Mouse (Mus musculus): ENCODE measurements around the gene Tex12. TPM values are rescaled to one million over a fixed set of nuclear protein-coding genes. Genes with fewer than 3 reads are reported as not detected.

Gene Tex12
- total RNA-seq, 4 experiments from 2014 or later, result not detected

DNA sequence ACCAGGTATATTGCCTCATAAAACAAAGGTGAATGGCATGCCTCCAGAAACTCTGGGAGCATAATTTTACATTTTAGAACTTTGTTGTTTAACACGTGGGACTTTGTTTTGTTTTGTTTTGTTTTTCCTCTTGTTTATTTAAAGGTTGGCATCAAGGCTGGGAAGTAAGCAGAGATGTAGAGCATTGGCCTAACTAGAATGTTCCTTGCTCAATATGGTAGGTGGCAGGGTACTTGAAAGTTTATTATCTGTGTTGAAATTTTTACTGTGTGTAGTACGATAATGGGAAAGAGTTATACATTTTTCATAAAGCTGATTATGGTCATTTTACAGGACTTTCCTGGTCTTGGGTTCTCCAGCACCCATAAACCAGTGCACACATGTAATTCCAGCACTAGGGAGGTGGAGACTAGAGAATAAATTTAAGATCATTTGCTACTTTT lies 814 bp upstream of the Tex12 start:
- DNase-seq (ENCODE audit: low spot score in 2 of 2), result no peak

DNA sequence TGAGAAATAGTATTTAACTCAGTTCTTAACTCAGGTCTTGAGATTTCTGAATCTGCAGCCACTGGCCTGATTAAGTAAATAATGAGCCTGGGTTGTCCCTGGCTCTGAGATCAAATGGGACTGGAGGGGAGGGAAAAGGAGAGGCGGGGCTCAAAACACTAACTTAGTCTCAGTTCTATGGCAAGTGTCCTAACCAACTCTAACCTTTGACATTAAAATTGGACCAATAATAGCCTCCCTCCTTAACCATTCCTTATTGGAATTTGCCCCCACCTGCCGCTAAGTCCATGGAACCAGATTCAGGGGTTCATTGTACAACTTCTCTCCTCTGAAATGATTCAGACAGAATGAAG lies 6.1 kb downstream of the Tex12 start, which contains the start of gene Bco2:
Bco2 (minus strand) TSS at position 88 of the 353 bp plus-strand sequence.
- DNase-seq (ENCODE audit: low spot score in 2 of 2), result no peak

DNA sequence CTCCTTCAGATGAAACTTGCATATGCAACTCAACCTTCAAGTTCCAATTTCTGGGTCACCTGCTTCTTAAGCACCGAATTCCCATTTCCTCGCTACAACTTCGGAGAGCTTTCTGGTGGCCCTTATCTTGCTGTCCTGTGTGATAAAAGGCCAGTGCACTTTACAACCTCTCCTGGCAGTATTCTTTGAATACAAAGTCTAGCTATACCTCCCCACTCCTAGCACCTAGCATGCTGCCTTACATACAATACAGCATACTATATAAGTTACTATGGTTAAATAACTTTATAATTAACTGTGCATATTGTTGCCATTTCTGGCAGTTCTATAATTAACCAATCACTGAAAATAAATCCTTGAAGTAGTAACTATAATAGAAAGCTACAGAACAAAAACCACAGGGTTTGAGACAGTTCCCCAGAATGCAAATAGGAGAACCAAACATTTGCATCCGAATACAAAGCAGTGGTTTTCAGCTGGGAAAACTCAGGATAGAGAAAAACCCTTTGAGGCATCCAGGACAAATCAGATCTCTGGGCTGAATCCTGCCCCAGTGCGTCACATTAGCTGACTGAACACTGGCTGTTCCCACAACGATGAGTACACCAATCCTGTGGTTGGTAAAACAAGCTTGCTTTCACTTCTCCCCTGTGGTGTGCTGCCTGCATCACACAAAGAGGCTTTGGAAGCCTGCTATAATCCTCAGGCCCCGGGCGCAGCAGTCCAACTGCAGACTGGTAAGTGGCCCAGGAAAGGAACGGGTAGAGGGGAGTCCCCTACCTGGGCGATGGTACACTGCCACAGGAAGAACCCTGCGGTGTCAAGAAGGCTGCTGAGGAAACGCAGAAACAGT lies 6.7 kb downstream of the Tex12 start, which contains the start of gene Il18:
Il18 (plus strand) TSS at position 587 of the 853 bp plus-strand sequence.
- DNase-seq (ENCODE audit: low spot score in 2 of 2), result peak; percentile 77 to 86

DNA sequence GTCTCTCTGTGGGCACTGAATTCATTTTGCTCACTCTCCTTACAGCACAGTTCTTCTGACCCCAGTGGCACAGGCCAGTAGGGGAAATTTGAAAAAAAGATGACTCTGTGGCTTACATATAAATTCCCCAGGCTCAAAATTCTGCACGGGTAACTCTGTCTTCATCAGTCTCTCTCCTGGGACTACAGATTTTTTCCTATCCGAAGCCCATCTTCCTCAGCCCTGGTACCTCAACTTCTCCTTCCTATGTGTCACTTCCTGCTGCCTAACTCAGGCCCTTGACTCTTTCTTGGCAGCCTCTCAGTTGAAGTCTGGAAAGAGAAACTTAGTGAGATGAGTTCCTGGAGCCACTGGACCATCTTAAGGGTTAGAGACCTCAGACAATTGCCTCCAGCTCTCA lies 7.6 kb downstream of the Tex12 start:
- DNase-seq (ENCODE audit: low spot score in 2 of 2), result no peak

DNA sequence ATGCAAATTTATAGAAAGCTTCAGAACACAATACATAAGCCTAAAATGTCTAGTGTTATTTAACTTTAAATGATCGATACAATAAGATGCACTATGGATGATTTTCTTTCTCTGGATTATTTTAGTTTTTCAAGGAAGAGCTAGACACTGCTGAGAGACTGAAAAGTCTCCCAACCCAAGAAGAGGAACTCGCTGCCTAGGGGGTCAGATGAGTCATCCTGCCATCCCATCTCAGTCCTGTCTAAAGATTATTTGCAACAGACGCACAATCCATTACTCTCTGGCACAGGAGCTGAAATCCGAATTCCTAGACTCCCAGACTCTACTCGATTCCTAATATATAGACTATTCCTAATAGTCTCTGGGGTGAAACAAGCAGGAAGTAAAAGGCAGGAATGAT lies 8.9 kb downstream of the Tex12 start:
- DNase-seq (ENCODE audit: low spot score in 2 of 2), result no peak

DNA sequence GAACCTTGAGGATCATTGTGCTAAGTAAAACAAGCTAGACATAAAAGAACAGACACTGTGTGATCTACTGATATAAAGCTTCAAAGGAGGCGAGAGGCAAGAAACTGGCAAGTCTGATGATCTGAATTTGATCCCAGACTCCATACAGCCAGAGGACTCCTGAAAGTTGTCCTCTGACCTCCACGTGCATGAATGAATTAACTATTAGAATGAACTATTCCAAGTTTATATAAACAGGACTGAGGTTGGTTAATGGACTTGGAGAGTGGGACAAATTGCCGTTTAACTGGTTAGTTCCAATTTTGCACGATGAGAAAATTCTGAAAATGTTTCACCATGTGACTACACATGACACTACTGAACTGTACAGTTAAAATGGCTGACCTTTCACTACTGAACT lies 12.2 kb downstream of the Tex12 start:
- no peak for DNase-seq (ENCODE audit: low spot score in 2 of 2)

DNA sequence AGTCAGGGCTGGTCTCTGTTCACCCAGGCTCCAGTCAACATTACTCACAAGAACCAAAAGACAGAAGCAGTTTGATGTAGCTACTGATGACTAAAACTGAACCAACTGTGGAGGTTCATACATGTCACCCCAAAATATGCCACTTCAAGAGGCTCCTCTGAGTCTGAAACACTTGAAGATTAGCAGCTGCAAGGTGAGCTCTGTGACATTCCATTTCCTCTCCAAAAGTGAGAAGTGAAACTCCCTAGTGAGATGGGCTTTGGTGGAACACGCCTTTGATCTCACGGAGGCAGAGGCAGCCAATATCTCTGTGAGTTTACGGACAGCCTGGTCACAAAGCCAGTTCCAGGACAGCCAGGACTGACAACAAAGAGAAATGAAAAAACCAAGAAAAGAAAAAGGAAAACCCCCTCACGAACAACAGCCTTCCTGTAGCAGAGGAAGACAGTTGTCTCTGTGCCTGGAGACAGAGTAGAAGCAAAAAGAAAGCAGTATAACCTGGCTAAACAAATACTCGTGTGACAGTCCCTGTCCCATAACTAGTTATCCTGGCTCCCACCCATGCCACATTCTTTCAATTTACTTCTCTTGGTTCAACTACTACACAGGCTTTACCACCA lies 13.2 kb downstream of the Tex12 start:
- no peak for DNase-seq (ENCODE audit: low spot score in 2 of 2)

DNA sequence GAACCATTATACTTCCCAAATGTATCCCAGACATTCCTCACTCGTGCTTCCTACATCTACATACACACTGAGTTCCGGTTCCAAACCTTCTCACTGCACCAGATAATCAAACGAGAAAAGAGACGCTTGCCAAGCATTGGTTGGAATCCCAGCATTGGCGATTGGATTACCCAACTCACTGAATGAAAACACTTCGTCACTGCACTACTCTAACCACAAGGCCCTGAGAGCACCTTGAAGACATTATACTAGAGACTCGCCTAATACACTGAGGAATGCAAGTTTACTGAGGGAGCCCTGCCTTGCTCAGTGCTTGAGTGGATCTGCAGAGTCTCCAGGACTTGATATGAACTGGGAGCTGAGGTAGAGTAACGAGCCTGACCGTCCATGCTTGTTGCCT lies 18.7 kb downstream of the Tex12 start:
- DNase-seq (ENCODE audit: low spot score in 2 of 2), result no peak

DNA sequence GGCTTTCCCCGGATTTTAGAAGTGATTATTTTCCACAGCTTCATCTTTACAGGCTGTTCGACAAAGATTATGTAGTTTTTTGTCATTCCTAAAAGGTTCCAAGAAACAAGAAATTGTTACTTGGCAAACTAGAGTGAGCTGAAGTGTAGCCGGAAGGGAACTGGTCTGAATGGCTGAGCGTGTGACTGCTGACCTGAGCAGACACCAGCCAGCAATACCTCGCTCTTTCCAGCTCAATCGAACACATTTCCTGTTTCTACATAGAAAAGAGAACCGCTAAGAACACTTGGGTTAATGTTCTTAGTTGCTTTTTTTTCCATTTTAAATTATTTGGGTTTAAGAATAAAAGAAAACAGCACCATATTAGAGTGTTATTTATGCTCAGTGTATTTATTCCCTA lies 21.0 kb downstream of the Tex12 start:
- no peak for DNase-seq (ENCODE audit: low spot score in 2 of 2)

DNA sequence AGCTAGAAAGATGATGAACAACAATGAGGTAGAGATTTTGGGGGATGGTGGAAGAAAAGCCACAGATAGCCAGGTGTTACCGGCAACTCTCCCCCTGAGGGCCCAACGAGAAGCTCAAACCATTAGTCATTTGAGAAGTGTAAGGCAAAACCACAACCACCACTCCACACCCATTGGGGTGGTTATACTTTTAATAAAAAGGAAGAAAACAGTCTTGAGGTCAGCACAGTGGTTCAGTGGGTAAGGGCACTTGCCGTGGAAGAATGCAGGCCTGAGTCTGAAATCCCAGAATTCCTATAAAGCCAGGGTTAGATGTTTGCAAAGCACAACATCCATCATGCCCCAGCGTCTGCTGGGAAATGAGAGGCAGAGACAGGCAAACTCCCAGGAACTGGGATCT lies 23.8 kb downstream of the Tex12 start:
- no peak for DNase-seq (ENCODE audit: low spot score in 2 of 2)

DNA sequence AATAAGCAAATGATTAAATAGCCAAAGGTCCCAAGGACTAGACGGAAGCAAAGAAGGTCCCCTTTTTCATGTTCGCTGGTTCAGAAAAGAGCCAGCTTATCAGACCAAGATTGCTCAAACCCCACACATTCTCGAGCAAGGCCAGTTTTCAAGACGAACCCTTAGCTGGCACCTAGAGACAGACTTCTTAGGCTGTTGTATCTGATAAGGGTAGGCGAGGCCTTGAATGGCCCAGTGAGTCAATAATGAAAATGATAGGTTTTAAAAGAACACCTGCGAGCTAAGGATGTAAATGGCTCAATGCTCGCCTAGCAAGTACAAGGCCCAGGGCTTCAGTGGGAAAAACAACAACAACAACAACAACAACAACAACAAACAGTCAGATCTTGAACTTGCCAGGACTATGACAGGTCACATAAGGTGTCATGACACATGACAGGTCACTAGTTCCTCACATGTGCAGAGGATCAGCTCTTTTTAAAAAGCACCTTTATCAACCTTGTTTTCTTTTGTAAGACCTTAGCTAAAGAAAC lies 24.5 kb downstream of the Tex12 start:
- DNase-seq (ENCODE audit: low spot score in 2 of 2), result no peak

DNA sequence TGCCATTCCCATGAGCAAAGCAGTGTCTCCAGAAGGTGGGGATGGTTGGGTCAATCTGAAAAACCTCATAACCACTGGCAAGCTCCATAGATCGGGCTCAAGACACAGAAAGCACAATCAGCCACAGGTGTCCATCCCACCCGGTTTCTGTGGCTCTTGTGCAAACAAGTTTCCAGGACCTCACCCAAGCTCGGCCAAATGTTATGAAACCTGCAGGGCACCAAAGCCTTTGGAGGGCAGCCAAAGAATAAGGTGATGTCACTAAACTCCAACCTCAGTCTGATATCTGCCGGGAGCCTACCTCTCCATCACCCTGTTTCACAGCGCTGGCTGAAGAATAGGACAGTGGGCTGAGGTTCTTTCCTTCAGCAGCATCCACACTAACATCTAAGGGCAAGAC lies 25.2 kb downstream of the Tex12 start:
- no peak for DNase-seq (ENCODE audit: low spot score in 2 of 2)

DNA sequence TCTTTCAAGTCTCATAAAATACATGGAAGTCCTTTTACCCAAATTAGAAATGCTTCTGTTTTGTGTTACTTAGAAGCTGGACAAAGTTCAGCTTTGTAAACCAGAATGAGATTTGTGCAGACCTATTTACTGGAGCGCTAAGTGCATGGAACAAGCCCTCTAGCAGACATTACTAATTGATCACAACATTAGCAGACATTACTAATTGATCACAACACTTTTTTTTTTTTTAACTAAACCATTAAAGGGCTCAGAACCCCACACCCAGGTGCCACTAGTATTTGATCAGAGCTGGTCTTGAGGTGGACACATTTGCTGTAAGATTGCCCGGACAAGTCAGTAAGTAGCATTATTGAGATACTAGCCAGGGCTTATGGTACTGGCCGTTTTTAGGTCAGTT lies 27.3 kb downstream of the Tex12 start:
- DNase-seq (ENCODE audit: low spot score in 2 of 2), result no peak

DNA sequence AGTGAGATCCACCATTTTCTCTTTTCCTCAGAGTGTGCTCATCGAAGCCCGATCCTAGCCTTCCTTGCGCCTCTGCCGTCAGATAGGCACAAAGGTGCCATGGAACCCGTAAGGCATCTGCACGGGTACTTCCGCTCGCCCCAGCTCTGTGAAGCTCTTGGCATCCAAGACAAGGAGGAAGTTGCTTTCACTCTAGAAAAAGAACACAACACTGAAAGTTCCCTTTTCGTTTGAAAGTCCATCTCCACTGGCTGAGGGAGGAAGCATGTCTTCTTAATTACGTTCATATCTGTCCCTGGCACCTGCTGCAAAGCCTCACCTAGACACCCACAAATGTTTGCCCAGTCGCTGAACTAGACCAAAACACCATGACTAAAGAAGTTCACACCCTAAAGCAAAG lies 27.8 kb downstream of the Tex12 start:
- no peak for DNase-seq (ENCODE audit: low spot score in 2 of 2)

DNA sequence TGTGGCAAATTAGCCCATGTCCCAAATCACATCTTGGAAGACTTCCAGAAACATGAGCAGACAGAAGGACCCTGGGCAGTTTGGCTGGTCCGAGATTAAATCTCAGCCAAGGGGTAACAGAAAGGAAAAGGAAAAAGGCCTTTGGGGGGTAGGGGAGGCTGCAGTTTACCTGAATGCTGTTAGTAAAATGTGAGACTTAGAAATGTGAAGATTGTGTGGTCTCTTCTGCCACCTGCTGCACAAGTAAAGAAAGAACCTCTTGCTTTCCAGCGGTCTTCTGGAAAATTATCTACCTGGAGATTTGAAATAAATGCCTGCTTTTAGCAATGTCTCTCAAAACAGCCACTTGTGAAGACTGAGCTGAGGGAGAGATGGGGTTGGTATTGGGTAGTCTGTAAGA lies 30.2 kb downstream of the Tex12 start:
- DNase-seq (ENCODE audit: low spot score in 2 of 2), result peak in 1 of 2 experiments; percentile 28

DNA sequence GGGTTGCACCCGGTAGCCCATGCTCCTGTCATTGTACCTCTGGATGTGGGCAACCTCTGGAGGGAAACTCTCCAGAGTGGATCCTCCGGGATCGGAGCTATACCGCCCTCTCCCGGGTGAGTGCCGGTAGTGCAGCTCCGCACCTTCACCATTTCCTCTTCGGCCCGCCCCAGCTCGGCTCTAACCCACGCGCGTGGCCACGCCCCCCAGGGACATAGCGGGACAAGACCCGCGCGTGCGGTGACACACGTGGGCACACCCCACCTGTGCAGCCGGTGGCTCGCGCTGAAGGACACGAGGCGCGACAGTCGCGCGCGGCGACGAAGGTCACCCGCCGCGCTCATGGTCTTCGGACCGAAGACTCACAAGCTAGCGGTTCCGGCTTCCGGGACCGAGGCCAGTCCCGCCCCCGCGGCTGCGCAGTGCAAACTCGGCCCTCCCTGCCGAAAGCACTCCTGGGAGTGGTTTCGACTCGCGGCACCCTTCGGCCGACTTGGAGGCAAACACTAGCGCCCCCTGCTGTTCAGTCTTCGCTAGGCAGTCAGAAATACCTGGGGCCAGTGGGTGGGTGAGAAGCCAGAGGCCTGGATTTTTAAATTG lies 32.7 kb downstream of the Tex12 start, which contains the start of gene Pts:
Pts (minus strand) TSS at position 432 of the 600 bp plus-strand sequence.
- DNase-seq (ENCODE audit: low spot score in 2 of 2), result peak; percentile 93 to 97

DNA sequence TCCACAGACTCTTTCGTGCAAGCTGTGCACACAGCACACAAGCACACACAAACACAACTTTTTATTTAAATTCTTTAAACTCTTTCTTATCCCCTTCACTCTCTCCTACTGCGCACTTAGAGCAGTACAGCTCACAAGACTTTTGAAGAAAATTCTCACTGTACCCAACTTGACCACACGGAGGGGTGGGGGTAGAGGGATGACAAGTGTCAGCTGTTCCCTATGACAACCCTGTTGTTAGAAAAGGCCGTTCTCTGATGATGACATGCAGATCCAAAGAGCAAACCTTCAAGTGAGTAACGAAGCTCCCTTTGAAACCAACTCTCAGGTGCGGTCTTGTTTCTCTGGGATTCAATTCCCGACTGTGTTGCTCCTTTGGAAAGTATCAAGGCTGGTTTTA lies 33.3 kb downstream of the Tex12 start:
- no peak for DNase-seq (ENCODE audit: low spot score in 2 of 2)

DNA sequence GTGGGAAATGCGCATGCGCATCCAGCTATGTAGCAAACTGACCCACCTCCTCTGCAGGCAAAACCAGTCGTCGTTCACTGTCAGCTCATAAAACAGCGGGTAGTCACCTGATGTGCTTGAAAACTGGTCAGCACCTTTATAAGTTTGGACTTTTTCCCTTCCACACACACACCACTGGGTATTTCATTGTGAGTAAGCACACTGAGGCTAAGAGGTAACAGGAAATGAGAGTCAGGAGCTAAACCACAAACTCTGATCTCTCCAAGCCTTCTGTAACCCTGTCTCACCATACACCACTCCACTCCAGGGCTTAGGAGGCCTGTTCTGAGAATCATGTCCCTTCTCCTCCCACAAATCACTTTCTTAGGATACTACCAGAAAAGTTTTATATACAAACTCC lies 35.5 kb downstream of the Tex12 start:
- no peak for DNase-seq (ENCODE audit: low spot score in 2 of 2)

DNA sequence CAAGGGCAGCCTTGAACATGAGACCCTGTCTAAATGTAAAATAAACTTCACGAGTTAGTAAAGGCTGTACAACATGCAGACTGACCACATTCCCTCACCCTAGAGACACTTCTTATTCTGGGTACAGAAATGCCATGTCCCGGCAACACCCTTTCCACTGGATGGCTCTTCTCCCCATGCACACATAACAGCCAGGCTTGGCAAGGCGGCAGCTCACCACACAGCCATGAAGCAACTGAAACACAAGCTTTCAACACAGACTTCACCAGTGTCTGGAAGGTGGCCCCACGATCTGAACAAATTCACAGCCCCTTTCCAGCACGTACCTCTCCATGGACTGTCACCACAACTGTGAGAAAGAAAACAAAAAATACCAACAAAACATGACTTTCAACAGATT lies 36.2 kb downstream of the Tex12 start:
- DNase-seq (ENCODE audit: low spot score in 2 of 2), result no peak

DNA sequence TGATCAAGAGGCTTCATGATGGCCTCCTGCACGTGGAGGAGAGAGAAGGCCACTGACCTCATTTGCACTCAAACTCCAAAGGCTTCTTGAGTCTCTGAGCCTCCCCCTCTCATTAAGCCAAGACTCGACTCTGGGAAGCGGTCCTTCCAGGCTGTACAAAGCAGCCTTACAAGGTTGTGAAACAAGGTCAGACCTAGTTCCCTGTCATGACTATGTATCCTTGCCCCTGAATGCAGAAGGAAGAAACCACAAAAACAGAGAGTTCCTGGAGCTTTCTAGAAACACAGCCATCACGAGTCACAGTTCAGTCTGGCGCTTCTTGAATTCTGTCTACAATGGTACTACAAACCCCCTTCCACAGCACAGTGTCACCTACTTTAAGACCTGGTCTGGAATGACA lies 38.6 kb downstream of the Tex12 start:
- no peak for DNase-seq (ENCODE audit: low spot score in 2 of 2)

DNA sequence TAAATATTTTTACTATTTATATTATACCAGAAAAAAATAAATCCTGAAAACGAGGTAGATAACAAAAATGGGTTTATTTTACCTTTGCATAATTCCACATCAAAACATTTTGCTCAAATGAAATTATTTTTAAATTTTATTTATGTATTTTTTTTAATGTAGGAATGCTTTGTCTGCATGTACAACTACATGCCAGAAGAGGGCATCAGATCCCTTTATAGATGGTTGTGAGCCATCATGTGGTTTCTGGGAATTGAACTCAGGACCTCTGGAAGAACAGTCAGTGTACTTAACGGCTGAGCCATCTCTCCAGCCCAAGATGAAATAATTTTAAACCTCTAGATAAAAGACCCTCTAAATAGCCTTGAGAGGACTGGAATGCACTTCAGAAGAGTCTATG lies 39.6 kb downstream of the Tex12 start:
- DNase-seq (ENCODE audit: low spot score in 2 of 2), result no peak

DNA sequence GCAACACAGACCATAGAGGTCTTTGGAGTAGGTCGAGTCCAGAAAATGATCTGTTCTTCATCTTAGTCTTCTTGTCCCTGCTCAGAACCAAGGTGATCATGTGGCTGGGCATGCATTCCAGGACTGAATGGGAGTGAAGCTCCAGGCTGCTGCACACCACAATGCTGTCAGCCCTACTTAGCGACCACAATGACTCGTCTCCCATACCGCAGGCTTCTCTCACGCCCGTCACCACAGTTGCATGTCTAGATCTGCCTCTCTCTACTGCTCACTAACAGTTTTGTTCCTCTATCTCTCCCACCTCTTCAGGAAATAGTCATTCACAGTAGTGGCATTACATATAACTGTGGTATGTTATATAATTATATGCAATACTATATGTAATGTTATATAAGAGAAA lies 40.4 kb downstream of the Tex12 start:
- no peak for DNase-seq (ENCODE audit: low spot score in 2 of 2)
